Mouse (Mus musculus) heart, adult 2 months (tissue): ENCODE data around the gene Adm. TPM values are rescaled to one million over a fixed set of nuclear protein-coding genes. Genes with fewer than 3 reads are reported as not detected.

Experiments used
- DNase-seq, 2 experiments: peaks; one replicate each; pipeline ENCODE4 v3.0.0; 2021
- H3K27ac ChIP-seq: fragments of 200-600 bp; 2 replicates; pipeline ENCODE4 v1.8.1; 2022
- H3K27me3 ChIP-seq: fragments of 200-500 bp; 2 replicates; pipeline ENCODE4 v1.6.1; 2012; ENCODE audit warnings: mild to moderate bottlenecking, low read length, inconsistent platforms, mixed read lengths; ENCODE audit not compliant: control insufficient read depth, insufficient read depth
- H3K36me3 ChIP-seq: fragments of 200-500 bp; 2 replicates; pipeline ENCODE4 v1.6.1; 2012; ENCODE audit warnings: low read length, inconsistent platforms; ENCODE audit not compliant: control insufficient read depth, insufficient read depth
- H3K4me1 ChIP-seq: fragments of 200-500 bp; 2 replicates; pipeline ENCODE4 v1.6.1; 2011; ENCODE audit warnings: low read length; ENCODE audit not compliant: control insufficient read depth, insufficient read depth
- H3K4me3 ChIP-seq: fragments of 200-600 bp; 2 replicates; pipeline ENCODE4 v1.8.1; 2022
- H3K79me2 ChIP-seq: fragments of 200-500 bp; replicated peaks from 2 replicates; pipeline ENCODE4 v1.6.1; 2012; ENCODE audit warnings: mild to moderate bottlenecking, inconsistent platforms, low read length, moderate library complexity, mixed read lengths; ENCODE audit not compliant: control insufficient read depth, insufficient read depth
- H3K9ac ChIP-seq: fragments of 200-500 bp; 2 replicates; pipeline ENCODE4 v1.6.1; 2012; ENCODE audit warnings: low read depth, mild to moderate bottlenecking, control low read depth, inconsistent platforms, low read length, mixed read lengths
- CTCF ChIP-seq: fragments of 200-600 bp; IDR thresholded peaks from 2 replicates; pipeline ENCODE4 v1.8.1; 2022; ENCODE audit warnings: antibody characterized with exemption, mild to moderate bottlenecking, moderate library complexity
- EP300 ChIP-seq: fragments of 200-500 bp; IDR thresholded peaks from 2 replicates; pipeline ENCODE4 v1.6.1; 2011; ENCODE audit warnings: low read depth, low read length, control low read depth; ENCODE audit not compliant: insufficient read depth
- POLR2A ChIP-seq: fragments of 200-500 bp; IDR thresholded peaks from 2 replicates; pipeline ENCODE4 v1.6.1; 2011; ENCODE audit warnings: mild to moderate bottlenecking, low read depth, low read length, control low read depth; ENCODE audit not compliant: insufficient read depth
- WGBS: fragments of 180-500 bp; shearing (Covaris S2); methylation state at CpG from one replicate; pipeline ENCODE4 v1.1.7; 2018; 5-methylcytosine and 5-hydroxymethylcytosine counted together
- intact Hi-C: fragments of 180-260 bp; cut with DNase I; formaldehyde crosslinking; loops from one replicate; pipeline ENCODE4 v1.15.1; 2025
- polyA plus RNA-seq: library from polyadenylated mRNA; depleted of rRNA; stranded (reverse); fragments of >200 nt; gene quantifications from 2 replicates; pipeline ENCODE4 v1.2.3, GENCODE M21; 2012
- total RNA-seq, 2 experiments: library from RNA; stranded (reverse); gene quantifications; 2 replicates each; pipeline ENCODE4 v1.2.3; 2021

Adm gene
- total and polyA plus RNA-seq, 3 experiments = 9.0 to 18.1 (median 11.2) TPM

GRCm38 (mm10) chr7:110645311-110645710, 17.9 kb downstream of the Adm start:
- H3K9ac ChIP-seq = no peak overlapping the region
- peaks cover 14% of the 10 kb centered on the region for H3K4me1 ChIP-seq
- WGBS = 83% methylated on average over 5 of the region's 5 CpGs

GRCm38 (mm10) chr7:110645859-110646258, 18.4 kb downstream of the Adm start:
- Histone ChIP-seq H3K79me2 (no peaks in the 10 kb centered on the region), H3K27ac (no peak overlapping the region), H3K4me3 (no peak overlapping the region), H3K27me3 (no peaks in the 10 kb centered on the region), H3K9ac (no peak overlapping the region), H3K36me3 (no peaks in the 10 kb centered on the region), H3K4me1 (peaks cover 14% of the 10 kb centered on the region)
- no peak for DNase-seq
- intact Hi-C loops = loop anchor here (1.0 to 5.0 kb wide), 3 partner anchors 46 to 359 kb away; no protein-coding TSS in a partner anchor
- TF ChIP-seq CTCF (no peak), EP300 (no peak), POLR2A (no peak)
- WGBS = 52% methylated on average over 6 of the region's 6 CpGs

More at GRCm38 (mm10) chr7:110645311-110645710, 17.9 kb downstream of the Adm start:
- Histone ChIP-seq H3K36me3 (no peaks in the 10 kb centered on the region), H3K27ac (no peak overlapping the region), H3K4me3 (no peak overlapping the region), H3K79me2 (no peaks in the 10 kb centered on the region), H3K27me3 (no peaks in the 10 kb centered on the region)
- 0 out of 2 replicates have a peak, but pooled peaks have one; percentile 38 for TF ChIP-seq EP300
- TF ChIP-seq POLR2A = no peak
- peak; percentile 84 for TF ChIP-seq CTCF
- intact Hi-C loops = loop anchor here (1.0 to 5.0 kb wide), 3 partner anchors 47 to 358 kb away; no protein-coding TSS in a partner anchor
- peak; percentile 41 to 46 for DNase-seq

- Histone ChIP-seq H3K4me3 (no peak overlapping the region), H3K9ac (no peak overlapping the region), H3K27me3 (no peaks in the 10 kb centered on the region), H3K36me3 (no peaks in the 10 kb centered on the region), H3K27ac (no peak overlapping the region; the same call in none of the 2 replicates), H3K79me2 (no peaks in the 10 kb centered on the region), H3K4me1 (peaks cover 14% of the 10 kb centered on the region)
- intact Hi-C loops = loop anchor here (5.0 kb wide), 2 partner anchors 45 to 100 kb away; no protein-coding TSS in a partner anchor
- 82% methylated on average over 8 of the region's 8 CpGs for WGBS
- no peak for TF ChIP-seq EP300
- TF ChIP-seq CTCF = no peak
- no peak for TF ChIP-seq POLR2A
- DNase-seq = no peak
Observed at GRCm38 (mm10) chr7:110646611-110647407, 19.3 kb downstream of the Adm start.

- Histone ChIP-seq H3K4me3 (no peak overlapping the region), H3K4me1 (peaks cover 14% of the 10 kb centered on the region), H3K27me3 (no peaks in the 10 kb centered on the region), H3K9ac (peak overlapping the region; percentile 15; the same call in 1 of the 2 replicates), H3K79me2 (no peaks in the 10 kb centered on the region), H3K36me3 (no peaks in the 10 kb centered on the region), H3K27ac (peak overlapping the region; percentile 67)
- intact Hi-C loops = loop anchor here (2.0 to 5.0 kb wide), 3 partner anchors 21 to 101 kb away; no protein-coding TSS in a partner anchor
- TF ChIP-seq CTCF = no peak
- 0 out of 2 replicates have a peak, but pooled peaks have one; percentile 15 for TF ChIP-seq POLR2A
- TF ChIP-seq EP300 = no peak
- 57% methylated on average over 15 of the region's 15 CpGs for WGBS
- peak in 1 of 2 experiments; percentile 30 for DNase-seq
Observed at GRCm38 (mm10) chr7:110647559-110648454, 20.3 kb downstream of the Adm start.

- no peaks in the 10 kb centered on the region for H3K27me3 ChIP-seq
- no peaks in the 10 kb centered on the region for H3K79me2 ChIP-seq
- H3K27ac ChIP-seq = peak overlapping the region; percentile 67
- peak; percentile 66 to 69 for DNase-seq
- no peak overlapping the region for H3K4me3 ChIP-seq
- H3K36me3 ChIP-seq = no peaks in the 10 kb centered on the region
- WGBS = 32% methylated on average over 13 of the region's 13 CpGs
- TF ChIP-seq POLR2A = no peak
- 0 out of 2 replicates have a peak, but pooled peaks have one; percentile 43 for TF ChIP-seq EP300
- no peak for TF ChIP-seq CTCF
- intact Hi-C loops = loop anchor here (2.0 to 5.0 kb wide), 3 partner anchors 20 to 101 kb away; no protein-coding TSS in a partner anchor
- peak overlapping the region; percentile 15 for H3K9ac ChIP-seq
- H3K4me1 ChIP-seq = peaks cover 14% of the 10 kb centered on the region
Observed at GRCm38 (mm10) chr7:110648455-110649085, 21.1 kb downstream of the Adm start.
